ENCODE assay signal across 13 mouse cellular contexts in the genomic region with DNA sequence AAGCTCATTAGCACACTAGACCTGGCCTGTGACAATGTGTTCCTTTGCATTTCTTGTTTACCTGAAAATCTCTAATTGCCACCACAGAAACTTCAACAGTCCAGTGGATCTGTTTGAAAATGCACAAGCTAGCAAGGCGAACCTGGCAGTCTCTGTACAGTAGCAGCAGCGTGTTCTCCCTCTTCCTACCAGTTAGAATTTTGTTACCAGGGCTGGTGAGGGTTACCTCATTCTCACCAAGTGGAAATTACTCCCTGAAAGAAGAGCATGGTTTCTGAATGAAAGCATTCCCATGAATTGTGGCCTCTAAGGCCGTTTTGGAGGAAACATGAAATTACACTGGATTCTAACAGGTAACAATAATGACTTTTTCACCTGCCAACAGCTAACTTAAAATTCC.
DNase-seq lines count a peak whose midpoint lies in the region; ATAC-seq and TF ChIP-seq lines count a peak whose summit lies in the region.
"Had no signal": no experiment of that assay in that cellular context is flagged by ENCODE, and none has a peak within 500 bp of the region (broad histone marks: within the 10 kb centered on the region; RNA-seq: fewer than 3 reads in every experiment).

No protein-coding gene starts in this region.

- peak overlapping the region; percentile 60 for H3K4me2 ChIP-seq in lung, embryonic 16.5 days (ENCODE audit: low read depth, low read length)
- peak overlapping the region; percentile 57 for H3K4me2 ChIP-seq in hindbrain, postnatal 0 days (ENCODE audit: low read depth, low read length)
- H3K4me2 ChIP-seq in midbrain, postnatal 0 days (ENCODE audit: low read depth, low read length, poor library complexity, severe bottlenecking), result peak overlapping the region; percentile 41; the same call in 1 of the 2 replicates

- H3K9ac ChIP-seq in lung, embryonic 16.5 days (ENCODE audit: low read length), result no peak overlapping the region
- no peak overlapping the region for H3K9ac ChIP-seq in hindbrain, postnatal 0 days (replicated peaks; ENCODE audit: low read length)
- H3K9ac ChIP-seq in midbrain, postnatal 0 days (replicated peaks; ENCODE audit: low read length, poor library complexity, severe bottlenecking), result no peak overlapping the region

- 29% methylated on average over 3 of the region's 3 CpGs for WGBS in heart, embryonic 10.5 days
- 41% methylated on average over 3 of the region's 3 CpGs for WGBS in lung, embryonic 16.5 days
- WGBS in hindbrain, postnatal 0 days, result 20% methylated on average over 3 of the region's 3 CpGs
- WGBS in midbrain, postnatal 0 days, result 18% methylated on average over 3 of the region's 3 CpGs

- no peaks in the 10 kb centered on the region for H3K9me3 ChIP-seq in heart, embryonic 10.5 days
- no peaks in the 10 kb centered on the region for H3K9me3 ChIP-seq in lung, embryonic 16.5 days (ENCODE audit: control insufficient read depth, low read length)
- H3K9me3 ChIP-seq in hindbrain, postnatal 0 days (ENCODE audit: low read length), result no peaks in the 10 kb centered on the region
- no peaks in the 10 kb centered on the region for H3K9me3 ChIP-seq in midbrain, postnatal 0 days (ENCODE audit: low read length)

- H3K4me3 ChIP-seq in heart, embryonic 10.5 days, result peak overlapping the region; percentile 53; the same call in 1 of the 2 replicates
- H3K4me3 ChIP-seq in lung, embryonic 16.5 days (ENCODE audit: low read length), result no peak overlapping the region
- H3K4me3 ChIP-seq in hindbrain, postnatal 0 days (ENCODE audit: low read length), result peak overlapping the region; percentile 25; the same call in 1 of the 2 replicates
- 0 out of 2 replicates have a peak overlapping the region, but pooled peaks have one; percentile 31 for H3K4me3 ChIP-seq in midbrain, postnatal 0 days (ENCODE audit: low read depth, low read length)
- H3K4me3 ChIP-seq: gastrocnemius, adult 2 months had no signal

- H3K4me1 ChIP-seq in heart, embryonic 10.5 days, result no peaks in the 10 kb centered on the region; the same call in 1 of the 2 replicates
- H3K4me1 ChIP-seq in lung, embryonic 16.5 days (replicated peaks; ENCODE audit: control insufficient read depth, insufficient read depth, low read length), result no peaks in the 10 kb centered on the region
- H3K4me1 ChIP-seq in hindbrain, postnatal 0 days (ENCODE audit: insufficient read depth, low read length), result no peaks in the 10 kb centered on the region; the same call in 1 of the 2 replicates
- H3K4me1 ChIP-seq in midbrain, postnatal 0 days (ENCODE audit: insufficient read depth, low read length), result no peaks in the 10 kb centered on the region; the same call in 1 of the 2 replicates

- H3K36me3 ChIP-seq in heart, embryonic 10.5 days, result no peaks in the 10 kb centered on the region
- H3K36me3 ChIP-seq in lung, embryonic 16.5 days (ENCODE audit: control insufficient read depth, insufficient read depth, low read length), result no peaks in the 10 kb centered on the region
- no peaks in the 10 kb centered on the region for H3K36me3 ChIP-seq in hindbrain, postnatal 0 days (ENCODE audit: insufficient read depth, low read length)
- no peaks in the 10 kb centered on the region for H3K36me3 ChIP-seq in midbrain, postnatal 0 days (ENCODE audit: insufficient read depth, low read length)

- no peaks in the 10 kb centered on the region for H3K27me3 ChIP-seq in heart, embryonic 10.5 days (ENCODE audit: insufficient read depth, poor library complexity, severe bottlenecking)
- no peaks in the 10 kb centered on the region for H3K27me3 ChIP-seq in lung, embryonic 16.5 days (ENCODE audit: control insufficient read depth, insufficient read depth, low read depth, low read length)
- peaks cover 25% of the 10 kb centered on the region for H3K27me3 ChIP-seq in hindbrain, postnatal 0 days (ENCODE audit: insufficient read depth, low read length)
- H3K27me3 ChIP-seq in midbrain, postnatal 0 days (ENCODE audit: insufficient read depth, low read length), result peaks cover 32% of the 10 kb centered on the region

- no peak overlapping the region for H3K27ac ChIP-seq in heart, embryonic 10.5 days
- no peak overlapping the region for H3K27ac ChIP-seq in lung, embryonic 16.5 days (ENCODE audit: low read length)
- H3K27ac ChIP-seq in hindbrain, postnatal 0 days, result no peak overlapping the region
- no peak overlapping the region for H3K27ac ChIP-seq in midbrain, postnatal 0 days (ENCODE audit: low read depth, low read length)
- H3K27ac ChIP-seq: gastrocnemius, adult 2 months; macrophage had no signal

- no peak for ATAC-seq in lung, embryonic 16.5 days (ENCODE audit: low read depth)
- ATAC-seq in hindbrain, postnatal 0 days, result no peak
- ATAC-seq in midbrain, postnatal 0 days (ENCODE audit: low FRiP score), result no peak

- DNase-seq in heart, embryonic 10.5 days (ENCODE audit: low spot score), result no peak
- no peak for DNase-seq in heart, adult 8-10 months (ENCODE audit: low spot score)
- no peak for DNase-seq in lung, postnatal 10 days
- DNase-seq in hindbrain, postnatal 0 days (ENCODE audit: low spot score), result peak; percentile 6
- peak; percentile 6 for DNase-seq in midbrain, postnatal 0 days (ENCODE audit: low spot score)
- no peak for DNase-seq in adrenal gland, adult 18-20 months (ENCODE audit: low spot score in 2 of 2)
- no peak for DNase-seq in Muller cell, postnatal 12 days (ENCODE audit: inconsistent ontology term)
- DNase-seq: adrenal gland, adult 8-10 months; cerebellum, adult 11-12 months; gastrocnemius, adult 2 months; kidney, adult 9 months had no signal

- TF ChIP-seq CTCF in hindbrain, postnatal 0 days (IDR thresholded peaks at IDR 0.05; ENCODE audit: low read depth), result no peak
- no peak for TF ChIP-seq CTCF in midbrain, postnatal 0 days (IDR thresholded peaks at IDR 0.05)

Comparison
In these comparisons a context has a peak if more than half of its experiments do, and no peak if none do; other contexts are left out.
1. DNase-seq: peak in hindbrain, postnatal 0 days (single experiment) and midbrain, postnatal 0 days (single experiment); none in heart, embryonic 10.5 days (single experiment), heart, adult 8-10 months (single experiment), lung, postnatal 10 days (single experiment), adrenal gland, adult 18-20 months (0 of 2) and Muller cell, postnatal 12 days (single experiment).
2. Peak in every context shown above with its lines, with median percentiles within 50 percentile points of each other: H3K4me2 ChIP-seq.